Mouse (Mus musculus): ENCODE results near the gene Hist1h4b. TPM values are rescaled to one million over a fixed set of nuclear protein-coding genes. Genes with fewer than 3 reads are reported as not detected.
"Not testable (repeated sequence)": the region's sequence is repeated elsewhere in the genome, so short reads cannot be mapped to it uniquely, and the experiment has no call there.

Hist1h4b gene
- polyA plus RNA-seq, 1 experiment, result 16.8 TPM

- Histone ChIP-seq H3K79me2 (ENCODE audit: control insufficient read depth, insufficient read depth) (no peaks in the 10 kb centered on the region), H3K79me3 (ENCODE audit: low read depth) (no peaks in the 10 kb centered on the region), H3ac (ENCODE audit: control insufficient read depth, insufficient read length, low read depth) (no peak overlapping the region), H3K27me3 (ENCODE audit: control insufficient read depth, insufficient read depth, insufficient read length) (no peaks in the 10 kb centered on the region), H3K4me3 (ENCODE audit: insufficient read depth, poor library complexity, severe bottlenecking) (no peak overlapping the region), H3K36me3 (ENCODE audit: control insufficient read depth, insufficient read depth) (no peaks in the 10 kb centered on the region)
- TF ChIP-seq USF1 (IDR thresholded peaks at IDR 0.05; ENCODE audit: low read depth) (no peak), MYOD1 (IDR thresholded peaks at IDR 0.05; ENCODE audit: control insufficient read depth, insufficient read length, low read depth) (no peak), CEBPB (IDR thresholded peaks at IDR 0.05; ENCODE audit: low read depth) (no peak), MAX (IDR thresholded peaks at IDR 0.05) (no peak), CTCF (IDR thresholded peaks at IDR 0.05; ENCODE audit: control insufficient read depth, insufficient read depth, insufficient read length) (no peak), FOSL1 (IDR thresholded peaks at IDR 0.05; ENCODE audit: insufficient read depth, low read length, poor library complexity, severe bottlenecking) (no peak), MYOG (IDR thresholded peaks at IDR 0.05; ENCODE audit: control insufficient read depth, extremely low read depth, insufficient read length) (no peak)
Observed at GRCm38 (mm10) chr13:23716261-23717042, 40.4 kb upstream of the Hist1h4b start.

GRCm38 (mm10) chr13:23717176-23717575, 39.6 kb upstream of the Hist1h4b start:
- H3K36me3 ChIP-seq (ENCODE audit: control insufficient read depth, insufficient read depth), result no peaks in the 10 kb centered on the region
- no peaks in the 10 kb centered on the region for H3K79me3 ChIP-seq (ENCODE audit: low read depth)
- no peaks in the 10 kb centered on the region for H3K27me3 ChIP-seq (ENCODE audit: control insufficient read depth, insufficient read depth, insufficient read length)
- H3K79me2 ChIP-seq (ENCODE audit: control insufficient read depth, insufficient read depth), result no peaks in the 10 kb centered on the region
- H3K4me3 ChIP-seq (ENCODE audit: insufficient read depth, poor library complexity, severe bottlenecking), result no peak overlapping the region
- TF ChIP-seq CTCF (IDR thresholded peaks at IDR 0.05; ENCODE audit: control insufficient read depth, insufficient read depth, insufficient read length), result no peak
- no peak for TF ChIP-seq CEBPB (IDR thresholded peaks at IDR 0.05; ENCODE audit: low read depth)
- no peak for TF ChIP-seq MYOG (IDR thresholded peaks at IDR 0.05; ENCODE audit: control insufficient read depth, extremely low read depth, insufficient read length)
- no peak for TF ChIP-seq MAX (IDR thresholded peaks at IDR 0.05)
- no peak for TF ChIP-seq FOSL1 (IDR thresholded peaks at IDR 0.05; ENCODE audit: insufficient read depth, low read length, poor library complexity, severe bottlenecking)
- no peak for TF ChIP-seq USF1 (IDR thresholded peaks at IDR 0.05; ENCODE audit: low read depth)
- no peak for TF ChIP-seq MYOD1 (IDR thresholded peaks at IDR 0.05; ENCODE audit: control insufficient read depth, insufficient read length, low read depth)
- H3ac ChIP-seq (ENCODE audit: control insufficient read depth, insufficient read length, low read depth), result no peak overlapping the region

GRCm38 (mm10) chr13:23717593-23718245, 39.1 kb upstream of the Hist1h4b start:
- H3K79me3 ChIP-seq (ENCODE audit: low read depth); H3K4me3 ChIP-seq (ENCODE audit: insufficient read depth, poor library complexity, severe bottlenecking); H3K36me3 ChIP-seq (ENCODE audit: control insufficient read depth, insufficient read depth); H3K27me3 ChIP-seq (ENCODE audit: control insufficient read depth, insufficient read depth, insufficient read length); H3ac ChIP-seq (ENCODE audit: control insufficient read depth, insufficient read length, low read depth); H3K79me2 ChIP-seq (ENCODE audit: control insufficient read depth, insufficient read depth): not testable (repeated sequence)

- Histone ChIP-seq H3K79me3 (ENCODE audit: low read depth) (no peaks in the 10 kb centered on the region), H3ac (ENCODE audit: control insufficient read depth, insufficient read length, low read depth) (no peak overlapping the region), H3K27me3 (ENCODE audit: control insufficient read depth, insufficient read depth, insufficient read length) (no peaks in the 10 kb centered on the region), H3K4me3 (ENCODE audit: insufficient read depth, poor library complexity, severe bottlenecking) (no peak overlapping the region), H3K79me2 (ENCODE audit: control insufficient read depth, insufficient read depth) (no peaks in the 10 kb centered on the region), H3K36me3 (ENCODE audit: control insufficient read depth, insufficient read depth) (no peaks in the 10 kb centered on the region)
- TF ChIP-seq FOSL1 (IDR thresholded peaks at IDR 0.05; ENCODE audit: insufficient read depth, low read length, poor library complexity, severe bottlenecking), result no peak
- TF ChIP-seq MAX (IDR thresholded peaks at IDR 0.05), result no peak
- no peak for TF ChIP-seq MYOG (IDR thresholded peaks at IDR 0.05; ENCODE audit: control insufficient read depth, extremely low read depth, insufficient read length)
- TF ChIP-seq CTCF (IDR thresholded peaks at IDR 0.05; ENCODE audit: control insufficient read depth, insufficient read depth, insufficient read length), result no peak
- TF ChIP-seq CEBPB (IDR thresholded peaks at IDR 0.05; ENCODE audit: low read depth), result no peak
- no peak for TF ChIP-seq USF1 (IDR thresholded peaks at IDR 0.05; ENCODE audit: low read depth)
- no peak for TF ChIP-seq MYOD1 (IDR thresholded peaks at IDR 0.05; ENCODE audit: control insufficient read depth, insufficient read length, low read depth)
Observed at GRCm38 (mm10) chr13:23724239-23724638, 32.6 kb upstream of the Hist1h4b start.

- no peak overlapping the region for H3K4me3 ChIP-seq (ENCODE audit: insufficient read depth, poor library complexity, severe bottlenecking)
- H3K27me3 ChIP-seq (ENCODE audit: control insufficient read depth, insufficient read depth, insufficient read length), result no peaks in the 10 kb centered on the region
- no peaks in the 10 kb centered on the region for H3K36me3 ChIP-seq (ENCODE audit: control insufficient read depth, insufficient read depth)
- TF ChIP-seq MYOG (IDR thresholded peaks at IDR 0.05; ENCODE audit: control insufficient read depth, extremely low read depth, insufficient read length) (no peak), MAX (IDR thresholded peaks at IDR 0.05) (no peak), USF1 (IDR thresholded peaks at IDR 0.05; ENCODE audit: low read depth) (no peak), CEBPB (IDR thresholded peaks at IDR 0.05; ENCODE audit: low read depth) (no peak), MYOD1 (IDR thresholded peaks at IDR 0.05; ENCODE audit: control insufficient read depth, insufficient read length, low read depth) (no peak), FOSL1 (IDR thresholded peaks at IDR 0.05; ENCODE audit: insufficient read depth, low read length, poor library complexity, severe bottlenecking) (no peak), CTCF (IDR thresholded peaks at IDR 0.05; ENCODE audit: control insufficient read depth, insufficient read depth, insufficient read length) (no peak)
- no peak overlapping the region for H3ac ChIP-seq (ENCODE audit: control insufficient read depth, insufficient read length, low read depth)
- no peaks in the 10 kb centered on the region for H3K79me2 ChIP-seq (ENCODE audit: control insufficient read depth, insufficient read depth)
- no peaks in the 10 kb centered on the region for H3K79me3 ChIP-seq (ENCODE audit: low read depth)
Observed at GRCm38 (mm10) chr13:23725213-23725612, 31.6 kb upstream of the Hist1h4b start.

Measured in C2C12 (cell line).